Mouse (Mus musculus) hindlimb bud, embryonic 11.5 days (tissue): ENCODE measurements around the gene Foxb2.
"Not testable (repeated sequence)": the region's sequence is repeated elsewhere in the genome, so short reads cannot be mapped to it uniquely, and the experiment has no call there.

Experiments
- DNase-seq: peaks from one replicate; pipeline ENCODE4 v3.0.0-alpha.2; 2012; ENCODE audit warnings: low read depth, low spot score; ENCODE audit errors: extremely low spot score

Foxb2 gene

DNA sequence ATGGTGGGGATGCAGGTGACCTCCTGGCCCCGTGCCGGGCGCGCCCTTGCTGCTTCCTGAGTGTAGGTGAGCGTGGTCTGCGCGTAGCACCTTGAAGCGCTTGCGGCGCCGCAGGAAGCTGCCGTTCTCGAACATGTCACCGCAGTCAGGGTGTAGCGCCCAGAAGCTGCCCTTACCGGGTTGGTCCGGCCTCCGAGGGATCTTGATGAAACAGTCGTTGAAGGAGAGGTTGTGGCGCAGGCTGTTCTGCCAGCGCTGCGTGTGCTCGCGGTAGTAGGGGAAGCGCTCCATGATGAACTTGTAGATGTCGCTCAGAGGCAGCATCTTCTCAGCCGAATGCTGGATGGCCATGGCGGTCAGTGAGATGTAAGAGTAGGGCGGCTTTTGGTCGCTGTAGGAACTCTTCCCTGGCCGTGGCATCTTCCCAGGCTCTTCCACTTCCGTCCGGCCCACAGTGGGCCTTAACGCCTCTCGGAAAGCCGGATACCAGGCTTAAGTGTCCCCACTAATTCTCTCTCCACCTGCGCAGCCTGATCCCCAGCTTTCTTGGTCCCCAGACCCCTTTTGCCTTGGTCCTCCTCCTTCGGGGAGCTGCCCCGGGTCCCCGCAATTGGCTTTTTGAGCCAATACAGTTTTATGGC is at the start of gene Foxb2:
Gene Foxb2, minus strand, starts transcription at position 585 of the 641 bp plus-strand sequence.
- no peak for DNase-seq

DNA sequence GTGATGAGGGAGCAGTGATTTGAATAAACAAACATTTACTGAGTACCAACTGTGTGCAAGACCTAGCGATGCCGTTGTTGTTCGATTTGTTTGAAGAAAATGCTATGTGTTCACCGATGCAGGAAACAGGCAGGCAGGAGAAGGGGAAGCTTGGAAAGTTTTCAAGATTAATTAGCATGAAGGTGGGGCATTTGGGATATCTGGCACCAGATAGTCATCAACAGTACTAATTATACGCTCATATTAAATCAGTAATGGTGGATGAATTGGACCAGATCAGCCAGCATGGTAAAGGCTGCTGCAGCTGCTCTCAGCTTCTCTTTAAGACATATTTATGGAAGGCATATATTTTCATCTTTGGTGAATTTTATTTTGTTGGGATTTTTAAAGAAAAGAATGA is 37.9 kb upstream of the Foxb2 start:
- no peak for DNase-seq

DNA sequence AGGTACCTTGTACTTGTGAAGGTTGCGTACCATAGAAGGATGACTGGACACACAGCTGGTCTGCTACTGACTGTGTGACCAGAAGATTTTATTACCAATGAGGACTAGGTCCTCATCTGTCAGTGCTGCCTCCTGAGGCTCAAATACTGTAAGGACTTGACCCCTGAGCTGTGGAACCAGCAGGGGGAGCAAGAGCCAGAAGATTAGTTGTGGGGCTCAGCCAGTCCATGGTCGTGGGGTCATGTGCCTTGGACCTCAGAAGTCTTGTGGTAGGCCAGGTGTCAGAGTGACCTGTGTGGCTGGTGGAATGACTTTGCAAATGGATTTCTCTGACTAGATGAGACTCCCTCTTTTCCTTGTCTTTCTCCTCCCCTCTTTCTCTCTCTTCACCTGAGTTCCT is 29.5 kb upstream of the Foxb2 start:
- DNase-seq, result no peak

DNA sequence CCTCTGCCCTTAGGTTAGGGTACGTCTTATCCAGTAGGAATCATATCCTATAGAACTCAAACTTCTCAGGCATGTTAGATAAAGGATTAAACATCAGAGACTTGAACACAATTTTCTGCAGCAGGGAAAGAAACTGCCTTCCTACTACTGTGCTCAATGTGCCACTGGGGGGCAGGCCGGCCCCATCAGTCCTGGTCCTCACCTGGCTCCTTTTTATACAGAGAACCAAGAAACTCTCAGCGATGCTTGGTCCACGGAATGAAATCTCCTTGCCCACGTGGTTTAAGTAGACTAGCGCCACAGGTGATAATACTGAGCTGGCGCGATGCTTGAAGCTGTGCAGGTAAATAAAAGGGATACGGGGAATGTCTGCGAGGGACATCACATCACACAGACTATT is 26.1 kb upstream of the Foxb2 start:
- DNase-seq, result no peak

DNA sequence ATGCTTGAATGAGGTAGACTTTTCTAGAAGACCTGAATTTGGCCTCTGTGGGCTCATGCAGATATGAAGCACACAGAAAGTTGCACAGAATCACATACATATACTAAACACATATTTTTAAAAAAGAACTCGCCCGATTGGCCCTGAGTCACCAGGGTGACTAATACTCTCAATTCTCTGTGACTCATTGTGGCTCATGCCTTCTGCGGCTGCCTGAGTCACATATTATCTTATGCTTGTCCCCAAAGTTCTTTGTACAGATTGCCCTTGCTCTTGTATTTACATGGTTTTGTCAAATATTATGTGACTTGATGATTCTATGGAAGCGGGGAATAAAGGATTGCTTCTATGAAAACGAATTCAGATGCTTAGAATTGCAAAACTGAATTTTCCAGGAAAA is 25.0 kb upstream of the Foxb2 start:
- DNase-seq, result no peak

DNA sequence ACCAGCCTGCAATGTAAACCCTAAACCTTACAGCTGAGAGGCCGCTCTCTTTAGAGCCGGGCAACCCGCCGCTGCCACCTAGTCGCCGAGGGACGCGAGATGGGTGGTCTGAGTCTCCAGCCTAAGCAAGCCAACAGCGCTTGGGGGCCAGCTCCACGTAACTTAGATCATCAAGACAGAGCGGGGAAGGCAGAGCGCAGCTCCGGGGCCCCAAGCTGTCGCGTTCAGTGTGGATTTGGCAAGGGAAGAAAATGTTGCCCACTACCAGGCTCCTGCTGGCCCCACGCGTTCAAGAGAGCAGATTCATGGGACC is 2.8 kb upstream of the Foxb2 start:
- DNase-seq, result no peak

DNA sequence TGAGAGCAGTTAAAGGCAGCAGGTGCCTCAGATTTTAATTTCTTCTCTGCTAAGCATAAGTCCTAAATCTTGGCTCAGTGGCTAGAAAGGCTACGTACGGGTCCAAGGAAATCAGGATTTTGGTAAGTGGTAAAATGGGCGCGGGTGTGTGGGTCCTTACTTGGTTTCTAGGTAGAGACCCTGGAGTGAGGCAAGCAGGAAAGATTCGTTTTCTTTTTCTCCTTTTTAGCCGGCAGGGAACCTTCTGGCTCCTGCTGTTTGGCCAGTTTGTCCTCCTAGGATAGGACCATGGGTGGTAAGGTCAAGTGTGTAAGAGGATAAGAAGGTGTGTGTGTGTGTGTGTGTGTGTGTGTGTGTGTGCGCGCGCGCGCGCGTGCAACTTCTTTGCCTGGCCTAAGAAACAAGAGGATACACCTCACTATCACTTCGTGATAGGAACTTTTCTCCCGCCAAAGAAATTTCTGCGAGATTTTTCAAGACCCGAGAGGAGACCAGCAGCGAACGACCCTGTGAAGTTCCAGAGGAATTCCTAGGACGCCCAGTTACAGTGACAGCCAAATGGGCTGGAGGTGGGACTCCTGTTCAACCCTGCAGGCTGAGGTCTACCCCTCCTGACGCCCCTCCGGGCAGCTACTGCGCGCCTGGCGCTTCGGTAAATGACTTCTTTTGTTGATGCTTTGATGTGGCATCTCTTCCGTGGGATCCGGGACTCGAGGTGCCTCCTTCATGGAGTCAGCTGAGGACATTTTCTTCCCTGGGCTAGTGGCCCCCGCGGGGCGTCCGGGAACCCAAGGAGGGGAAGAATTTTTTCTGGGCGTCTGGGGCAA is 2.2 kb upstream of the Foxb2 start:
- DNase-seq, result no peak

DNA sequence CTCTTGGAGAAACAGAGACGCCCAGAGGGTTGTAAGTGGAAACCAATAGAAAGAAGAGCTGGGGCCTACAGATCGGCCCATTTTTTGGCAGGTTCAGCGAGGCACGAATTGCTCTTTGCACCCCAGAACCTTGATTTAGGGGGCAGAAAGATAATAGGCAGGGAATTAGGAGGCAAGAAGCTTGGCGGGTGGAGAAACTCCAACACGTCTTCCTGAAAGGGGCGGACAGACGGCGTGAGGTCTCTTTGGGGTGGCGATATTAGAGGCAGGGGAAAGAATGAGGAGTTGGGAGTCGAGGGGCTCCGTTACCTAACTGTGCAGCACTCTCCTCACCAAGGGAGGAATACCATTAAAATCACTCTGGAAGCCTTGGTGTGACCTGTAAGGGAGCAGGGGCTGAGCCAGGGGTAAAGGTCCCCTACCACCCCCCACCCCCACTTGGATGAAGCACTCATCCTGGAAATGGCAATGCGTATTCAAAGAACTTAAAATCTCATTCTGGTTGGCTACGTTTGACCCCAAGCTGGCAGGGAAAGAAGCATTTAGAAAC is 1.5 kb upstream of the Foxb2 start:
- DNase-seq, result no peak

DNA sequence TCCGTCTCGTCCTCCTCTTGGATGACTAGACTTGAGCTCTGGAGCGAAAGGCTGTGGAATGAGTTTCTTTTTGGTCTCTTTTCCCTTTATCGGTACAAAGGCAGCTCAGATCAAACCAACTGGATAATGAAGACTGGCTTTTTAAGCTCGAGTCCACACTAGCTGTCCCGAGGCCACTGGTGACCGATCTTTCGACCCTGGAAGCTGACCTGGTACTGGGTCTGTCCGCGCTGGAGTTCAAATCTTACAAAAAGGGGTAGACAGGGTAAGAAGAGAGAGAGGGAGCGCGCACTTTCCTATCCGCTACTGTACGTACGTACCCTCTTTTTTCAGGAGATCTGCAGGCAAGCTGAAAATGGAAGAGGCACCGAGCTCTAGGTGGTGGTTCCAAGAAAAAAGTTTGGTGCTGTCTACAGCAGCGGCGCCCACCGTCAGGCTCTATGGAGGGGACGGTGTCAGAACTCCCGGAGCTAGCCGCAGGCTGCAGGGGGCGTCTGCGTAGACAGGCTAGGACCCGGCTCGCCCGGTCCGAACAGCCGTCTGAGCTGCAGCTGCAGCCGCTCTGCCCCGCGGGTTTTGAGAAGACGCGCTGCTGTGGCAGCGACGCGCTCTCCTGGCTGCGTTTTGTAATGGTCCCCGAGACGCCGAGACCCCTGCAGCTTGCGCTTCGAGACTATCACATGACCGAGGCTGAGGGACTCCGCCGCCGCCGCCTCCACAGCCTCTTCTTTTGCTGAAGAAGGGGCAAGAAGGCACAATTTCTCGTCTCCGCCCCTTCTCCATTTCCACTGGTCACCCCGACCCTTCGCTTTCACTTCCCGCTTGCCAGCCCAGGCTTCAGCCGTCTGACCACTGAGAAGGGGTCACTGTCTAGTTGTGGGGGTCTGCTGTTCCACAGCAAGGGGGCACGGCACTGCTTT is 597 bp upstream of the Foxb2 start:
- no peak for DNase-seq

DNA sequence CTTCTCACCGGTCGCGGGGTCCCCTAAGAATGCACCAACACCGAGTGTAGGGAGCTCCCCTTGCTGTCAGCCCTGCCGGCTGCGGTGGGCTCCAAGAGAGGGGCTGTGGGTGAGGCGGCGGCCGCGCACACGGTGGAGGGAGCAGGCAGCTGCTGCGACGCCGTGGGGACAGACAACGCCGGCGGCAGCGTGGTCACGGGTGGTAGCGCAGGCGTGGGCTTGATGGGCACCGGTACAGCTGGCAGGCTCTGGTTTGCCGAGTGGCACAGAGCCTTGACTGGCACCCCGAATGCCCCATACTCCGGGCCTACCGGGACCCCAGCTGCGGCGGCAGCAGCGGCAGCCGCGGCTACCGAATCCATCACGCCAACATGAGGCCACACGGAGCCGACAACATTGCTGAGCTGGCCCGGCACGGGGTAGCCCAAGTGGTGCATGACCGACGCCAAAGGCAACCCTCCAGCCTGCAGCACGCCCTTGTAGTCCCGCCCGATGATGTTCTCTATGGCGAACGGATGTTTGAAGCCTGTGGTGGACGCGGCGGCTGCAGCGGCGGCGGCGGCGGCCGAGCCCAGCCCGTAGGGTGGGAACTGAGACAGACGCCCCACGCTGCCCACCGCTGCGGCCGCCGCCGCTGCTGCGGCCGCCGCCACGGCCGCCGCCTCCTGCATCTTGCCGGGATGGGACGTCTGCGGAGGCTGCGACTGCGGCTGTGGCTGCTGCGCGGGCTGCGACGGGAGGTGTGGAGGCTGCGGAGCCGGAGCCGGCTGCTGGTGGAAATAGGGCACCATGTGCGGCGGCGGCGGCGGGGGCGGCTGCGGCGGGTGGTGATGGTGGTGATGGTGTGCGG is 1.0 kb downstream of the Foxb2 start:
- DNase-seq, result no peak

DNA sequence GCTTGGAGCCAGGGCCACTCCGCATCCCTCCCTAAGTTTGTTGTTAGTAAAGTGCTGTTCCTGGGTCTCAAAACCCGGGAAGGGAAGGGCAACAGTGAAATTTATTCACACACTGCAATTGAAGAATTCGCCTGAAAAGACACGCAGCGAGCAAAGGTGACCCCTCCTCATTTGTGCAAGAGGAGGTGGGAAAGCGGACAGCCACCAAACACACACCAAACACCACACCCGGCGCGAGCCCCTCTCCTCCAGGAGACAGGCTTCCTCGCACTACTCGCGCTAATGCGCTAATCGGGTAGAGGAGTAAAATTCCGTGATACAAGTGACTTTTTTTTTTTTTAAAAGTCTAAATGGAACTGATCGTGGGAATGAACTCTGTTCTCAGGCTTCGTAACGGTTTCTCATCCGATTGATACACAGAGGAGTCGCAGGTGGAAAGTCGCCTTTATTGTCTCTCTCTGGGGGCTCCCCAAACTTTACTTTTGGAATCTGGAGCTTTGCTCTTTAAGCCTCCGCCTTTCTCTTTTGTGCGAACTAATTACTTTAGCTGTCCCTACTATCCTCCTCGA is 2.3 kb downstream of the Foxb2 start:
- DNase-seq, result no peak

DNA sequence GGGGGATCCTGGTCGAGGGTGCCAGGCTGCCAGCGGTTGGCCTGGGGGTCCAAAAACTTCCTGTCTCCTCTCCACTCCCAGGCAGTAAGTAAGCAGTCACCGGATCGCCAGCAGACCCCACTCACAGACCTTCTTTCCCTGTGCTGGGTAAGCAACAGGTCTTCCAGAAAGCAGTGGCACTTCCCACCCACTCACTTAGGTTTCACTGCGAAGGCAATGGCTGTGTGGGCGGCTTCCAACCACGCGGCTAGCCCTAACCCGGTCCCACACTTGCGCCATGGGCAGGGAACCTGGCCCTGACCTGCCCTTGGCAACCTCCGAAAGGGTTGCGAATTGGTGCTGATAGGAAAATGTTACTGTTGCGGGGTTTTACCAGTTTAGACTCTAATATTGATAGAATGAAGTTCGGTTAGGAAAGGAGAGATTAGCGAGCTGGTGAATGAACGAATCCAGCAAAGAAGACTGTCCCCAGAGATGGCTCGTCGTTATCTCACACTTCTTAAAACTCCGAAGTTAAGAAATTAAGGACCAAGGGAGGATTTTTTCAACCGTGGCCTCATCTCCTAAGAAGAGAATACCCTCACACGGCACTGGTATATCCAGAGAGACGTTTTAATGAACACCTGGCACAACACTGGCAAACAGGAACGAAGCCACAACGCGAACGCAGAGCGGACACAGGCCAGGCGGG is 3.0 kb downstream of the Foxb2 start:
- DNase-seq, result no peak

DNA sequence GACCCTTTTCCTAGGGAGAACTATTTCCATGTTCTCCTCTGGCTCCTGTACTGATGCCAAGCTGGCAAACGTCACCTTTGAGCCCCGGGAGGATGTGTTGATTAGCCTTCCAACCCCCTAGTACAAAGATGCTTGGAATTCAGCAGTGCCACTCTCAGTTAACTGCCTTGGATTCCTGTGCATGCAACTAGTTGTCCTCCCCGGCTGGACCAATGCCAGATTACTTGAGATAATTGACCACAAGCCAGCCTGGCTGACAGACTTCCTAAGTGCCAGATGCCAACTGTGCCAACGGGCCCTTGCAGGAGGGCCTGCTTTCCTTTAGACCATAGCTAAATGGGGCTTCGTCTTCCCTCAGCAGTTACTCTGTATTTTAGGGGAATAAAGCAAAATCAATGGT is 5.1 kb downstream of the Foxb2 start:
- DNase-seq, result no peak

DNA sequence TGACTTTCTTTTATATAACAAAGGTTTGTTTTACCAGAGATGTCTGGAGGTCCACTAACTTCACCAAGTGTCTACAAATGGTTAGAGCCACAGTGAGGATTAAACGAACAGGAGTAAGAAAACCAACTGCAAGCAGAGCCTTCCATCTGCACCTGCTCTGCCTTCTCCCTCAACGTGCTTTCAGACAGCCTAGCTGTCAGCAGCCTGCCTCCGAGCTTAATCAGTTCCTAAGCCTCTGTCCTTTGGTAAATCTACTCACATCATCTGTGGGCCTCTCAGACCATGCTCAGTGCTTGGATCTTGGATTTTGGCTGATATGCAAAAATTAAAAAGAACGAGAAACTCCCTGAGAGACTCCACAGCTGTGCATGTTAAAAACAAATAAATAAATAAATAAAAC is 15.0 kb downstream of the Foxb2 start:
- DNase-seq, result no peak

DNA sequence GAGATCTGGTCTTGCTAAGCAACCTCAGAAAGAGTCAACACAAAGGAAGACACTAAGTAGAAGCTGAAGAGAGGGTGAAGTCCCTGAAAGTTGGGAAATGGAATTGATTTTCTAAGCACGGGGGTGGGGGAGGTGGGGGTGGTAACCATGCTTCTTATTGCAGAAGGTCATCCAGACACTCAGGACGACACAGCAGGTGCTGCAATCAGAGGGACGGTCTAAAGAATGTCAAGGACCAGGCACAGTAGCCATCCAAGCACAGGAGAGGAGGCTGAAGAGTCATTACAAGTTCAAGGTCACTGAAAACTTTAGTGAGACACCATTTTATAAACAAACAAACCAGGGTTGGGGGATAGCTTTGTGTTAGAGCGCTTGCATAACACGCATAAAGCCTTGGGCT is 16.9 kb downstream of the Foxb2 start:
- DNase-seq, result no peak

DNA sequence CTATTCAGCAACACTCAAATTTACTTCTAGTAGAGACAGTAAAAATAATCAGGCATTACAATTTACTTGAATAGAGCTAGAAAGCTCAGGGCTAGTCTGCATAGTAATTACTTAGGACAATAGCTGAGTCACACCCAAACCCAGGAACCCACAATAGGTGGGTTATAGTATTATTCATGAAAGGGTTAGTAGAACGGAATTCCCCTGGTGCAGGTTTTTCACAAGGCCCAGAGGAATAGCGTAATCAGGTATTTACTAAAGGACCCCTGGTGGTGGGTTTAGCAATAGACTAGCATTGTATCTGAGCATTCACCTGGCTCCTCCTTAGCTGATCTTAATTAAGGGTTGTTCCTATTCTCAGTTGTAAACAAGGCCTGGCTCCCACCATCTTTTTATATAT is 29.5 kb downstream of the Foxb2 start:
- DNase-seq, result not testable (repeated sequence)

DNA sequence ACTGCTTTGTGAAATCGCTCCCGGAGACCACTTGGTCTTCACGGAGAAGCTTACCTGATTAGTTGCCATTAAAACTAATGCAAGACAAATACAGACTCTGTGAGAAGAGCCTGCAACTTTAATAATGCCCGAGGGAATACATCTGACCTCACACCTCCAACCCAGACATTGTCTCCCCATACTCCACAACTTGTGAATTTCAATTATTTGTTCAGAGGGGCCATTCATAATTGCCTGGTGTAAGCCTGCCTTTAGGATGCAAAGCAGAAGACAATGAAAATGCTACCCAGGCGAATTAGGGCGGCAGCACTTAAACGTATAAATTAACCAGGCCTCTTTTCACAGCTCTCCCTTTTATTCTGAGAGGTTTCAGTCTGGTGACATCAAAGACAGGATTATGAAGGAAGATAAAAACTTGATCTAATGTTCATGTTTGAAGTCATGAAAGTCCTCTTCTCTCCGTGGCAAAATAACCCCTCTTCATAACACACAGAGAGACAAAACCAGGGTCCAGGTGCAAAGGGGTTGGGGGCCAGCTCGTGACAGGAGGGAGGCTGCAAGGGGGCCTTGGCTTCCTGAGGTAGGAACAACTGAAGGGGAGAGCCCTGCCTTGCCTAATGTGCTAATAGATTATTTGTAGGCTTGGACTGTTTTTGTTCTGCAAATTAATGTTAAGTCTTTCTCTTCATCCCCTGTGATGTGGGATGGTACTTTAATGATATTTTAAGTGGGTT is 31.9 kb downstream of the Foxb2 start:
- no peak for DNase-seq

DNA sequence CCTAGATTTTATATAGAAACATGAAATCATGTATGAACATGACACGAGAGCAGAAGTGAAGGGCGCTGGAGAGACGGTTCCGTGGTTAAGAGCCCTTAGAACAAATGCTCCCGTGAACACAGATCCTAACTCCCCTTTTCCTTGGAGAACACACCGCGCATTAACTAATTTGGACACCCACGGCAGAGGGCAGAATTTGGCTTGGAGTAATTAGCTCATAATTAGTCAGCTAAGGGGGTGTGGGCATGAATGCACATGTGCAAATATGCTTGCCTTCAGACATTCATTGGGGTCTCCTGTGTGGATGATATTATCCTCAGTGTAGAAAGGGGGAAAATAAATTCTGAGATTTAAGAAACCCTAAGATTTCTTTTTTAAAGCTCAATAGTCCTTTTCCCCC is 32.6 kb downstream of the Foxb2 start:
- DNase-seq, result no peak

DNA sequence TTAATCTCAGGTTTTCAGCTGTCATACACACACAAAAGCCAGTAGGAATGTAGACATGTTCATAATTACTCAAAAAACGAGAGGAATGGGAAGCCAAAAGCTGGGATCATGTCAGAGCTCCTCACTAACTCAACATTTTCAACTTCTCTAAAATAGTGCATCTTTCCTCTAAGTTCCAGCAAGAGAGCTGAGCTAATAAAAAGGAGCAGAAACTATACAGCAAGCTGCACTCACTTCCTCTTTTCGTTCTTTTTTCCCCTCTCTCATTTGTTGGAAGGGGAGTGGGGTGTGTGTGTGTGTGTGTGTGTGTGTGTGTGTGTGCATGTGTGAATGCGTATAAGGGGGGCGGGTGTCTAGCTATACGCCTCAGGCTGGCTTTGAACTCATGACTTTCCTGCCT is 45.9 kb downstream of the Foxb2 start:
- DNase-seq, result no peak
